Mouse (Mus musculus): ENCODE measurements at regions not wholly inside any gene's neighbourhood (a gene's known extent, or its start where the extent isn't known, plus 50 kb on each side); places are given as distances from the start of the nearest gene placed in this dataset.
A peak's percentile ranks its signal among the peaks of the same experiment; 100 is the strongest.

- DNase-seq = no peak
Observed at GRCm38 (mm10) chr1:130524744-130525143, 62.2 kb upstream of the Cd55 start.

- DNase-seq = no peak
Observed at GRCm38 (mm10) chr1:130517868-130518267, 55.3 kb upstream of the Cd55 start.

- peak; percentile 38 for DNase-seq
Observed at GRCm38 (mm10) chr1:130516641-130517040, 54.1 kb upstream of the Cd55 start.

- no peak for DNase-seq
Observed at GRCm38 (mm10) chr1:130515316-130515715, 52.8 kb upstream of the Cd55 start.

- DNase-seq = no peak
Observed at GRCm38 (mm10) chr1:130513482-130513881, 50.9 kb upstream of the Cd55 start.

- DNase-seq = no peak
Observed at GRCm38 (mm10) chr1:130512798-130513405, 50.4 kb upstream of the Cd55 start.

Measured in gastrocnemius, postnatal 25 days (tissue).